Mouse (Mus musculus) adipocyte (in vitro differentiated cells): Measurements from ENCODE around the gene Rilpl1.
A peak's percentile ranks its signal among the peaks of the same experiment; 100 is the strongest.

Experiments used
- DNase-seq: peaks from one replicate; pipeline ENCODE4 v3.0.0-alpha.2; 2016; ENCODE audit warnings: low spot score

Gene Rilpl1

DNA sequence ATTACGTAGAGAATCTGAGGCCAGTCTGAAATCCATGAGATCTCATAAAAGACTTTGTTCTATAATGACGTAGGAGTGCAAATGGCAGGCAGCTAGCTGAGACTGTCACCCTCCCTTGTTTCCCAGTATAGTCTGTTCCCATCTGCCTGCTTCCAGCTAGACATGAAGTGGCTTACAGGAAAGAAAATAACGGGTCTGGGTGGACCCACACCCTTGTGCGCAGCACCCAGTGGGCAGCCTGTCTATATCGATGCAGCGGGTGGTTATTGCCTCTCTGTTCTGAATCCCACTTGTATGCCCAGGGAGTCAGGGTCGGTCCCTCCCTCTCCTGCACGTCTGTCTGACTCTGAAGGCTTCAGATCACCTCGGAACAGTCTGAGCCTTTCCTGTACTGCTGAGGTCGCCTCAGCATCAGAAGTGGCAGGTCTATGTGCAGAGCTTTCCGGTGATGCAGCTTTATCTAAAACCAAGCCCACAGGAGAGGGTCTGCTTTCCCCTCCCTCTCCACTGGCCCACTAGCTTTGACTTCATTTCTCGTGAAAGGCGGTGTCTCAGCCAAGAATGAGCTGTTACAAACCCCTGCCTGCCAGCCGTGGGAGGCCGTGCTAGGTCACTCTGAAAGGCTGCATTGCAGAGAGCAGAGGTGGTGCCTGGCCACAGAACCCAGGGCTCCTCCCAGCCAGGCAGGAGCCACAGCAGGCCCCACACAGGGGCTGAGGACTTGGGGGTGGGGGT is 78.5 kb downstream of the Rilpl1 start:
- DNase-seq = no peak

DNA sequence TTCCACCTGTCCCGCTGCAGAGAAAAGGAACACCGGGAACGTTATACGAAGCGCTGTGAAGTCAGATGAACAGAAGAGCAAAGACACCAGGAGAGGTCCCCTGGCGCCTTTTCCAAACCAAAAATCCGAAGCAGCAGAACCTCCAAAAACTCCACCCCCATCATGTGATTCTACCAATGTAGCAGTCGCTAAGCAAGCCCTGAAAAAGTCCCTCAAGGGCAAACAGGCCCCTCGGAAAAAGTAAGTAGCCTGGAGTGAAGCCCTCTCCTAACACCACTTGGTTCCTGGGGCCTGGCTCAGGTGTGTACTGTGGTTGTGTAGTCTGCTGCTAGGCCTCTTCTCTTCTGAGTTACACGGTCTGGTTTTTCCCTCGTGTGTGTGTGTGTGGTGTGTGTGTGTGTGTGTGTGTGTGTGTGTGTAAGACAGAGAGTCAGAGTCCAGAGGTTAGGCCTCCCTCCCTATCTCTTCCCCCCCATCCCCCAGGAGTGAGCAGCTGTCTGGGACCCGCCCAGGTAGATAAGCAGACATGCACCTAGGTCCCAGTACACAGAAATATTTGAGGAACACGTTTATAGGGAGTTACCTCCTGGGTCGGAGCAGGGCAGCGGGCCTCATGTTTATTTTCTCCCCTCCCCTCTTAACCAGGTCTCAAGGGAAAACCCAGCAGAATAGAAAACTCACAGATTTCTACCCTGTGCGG is 80.4 kb downstream of the Rilpl1 start:
- no peak for DNase-seq

DNA sequence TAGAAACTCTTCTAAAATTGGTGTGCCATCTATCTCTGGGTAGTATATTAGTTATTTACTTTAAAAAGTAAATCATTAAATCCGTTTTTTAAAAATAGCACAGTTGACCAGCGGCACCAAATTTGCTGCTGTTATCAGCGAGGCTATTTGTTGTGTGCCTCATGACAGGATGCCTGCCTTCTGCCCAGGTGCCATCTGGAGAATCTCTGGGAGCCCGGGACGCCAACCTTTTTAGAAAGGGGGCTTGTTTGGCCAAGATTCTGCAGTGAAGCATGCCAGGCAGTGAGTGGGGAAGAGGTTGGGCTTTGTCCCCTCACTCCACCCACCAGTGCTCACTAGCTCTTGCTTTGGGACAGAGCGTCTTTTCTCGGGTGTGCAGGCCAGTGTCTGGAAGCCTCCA is 81.1 kb downstream of the Rilpl1 start:
- no peak for DNase-seq

DNA sequence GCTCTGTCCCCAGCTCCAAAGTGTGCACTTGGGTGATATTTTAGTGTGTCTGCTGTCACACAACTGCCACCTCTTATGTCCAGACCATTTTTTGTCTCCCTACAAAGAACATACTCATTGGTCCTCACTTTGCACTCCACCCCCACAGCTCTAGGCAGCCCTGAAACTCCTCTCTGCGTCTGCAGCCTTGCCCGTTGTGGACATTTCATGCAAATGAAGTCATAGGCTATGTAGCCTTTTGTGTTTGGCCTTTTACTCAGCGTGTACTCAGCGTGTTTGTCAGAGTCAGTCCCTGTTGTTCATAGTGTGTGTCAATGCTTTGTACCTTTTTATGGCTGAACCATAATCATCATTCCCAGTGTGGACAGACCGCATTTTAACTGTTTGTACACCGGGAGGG is 81.7 kb downstream of the Rilpl1 start:
- DNase-seq = no peak

DNA sequence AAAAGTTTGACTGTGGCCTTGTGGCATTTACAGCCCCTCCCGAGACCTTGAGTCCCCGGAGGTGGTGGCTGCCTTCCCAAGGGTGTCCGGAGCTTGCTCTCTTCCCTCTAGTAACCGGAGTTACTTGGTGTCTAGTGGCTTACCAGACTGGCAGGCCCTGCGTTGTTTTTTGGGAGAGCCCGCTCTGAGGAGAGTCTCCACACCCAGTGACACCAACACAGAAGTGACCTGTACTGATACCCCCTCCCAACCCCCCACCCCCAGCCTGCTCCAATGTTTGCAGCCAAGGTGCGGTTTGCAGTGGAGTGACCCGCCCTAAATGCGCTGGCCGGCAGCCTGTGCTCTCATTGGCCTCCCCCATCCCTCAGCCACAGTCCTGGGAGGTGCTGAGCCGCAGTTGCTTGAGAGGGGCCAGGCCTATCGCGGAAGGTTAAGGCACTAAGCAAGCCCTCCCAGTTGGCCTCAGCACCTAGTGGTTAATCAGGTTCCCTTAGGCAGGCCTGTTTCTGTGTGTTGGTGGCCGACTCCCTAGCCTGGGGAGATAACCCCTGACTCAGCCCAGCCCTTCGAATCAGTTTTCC is 84.8 kb downstream of the Rilpl1 start:
- peak; percentile 76 for DNase-seq

DNA sequence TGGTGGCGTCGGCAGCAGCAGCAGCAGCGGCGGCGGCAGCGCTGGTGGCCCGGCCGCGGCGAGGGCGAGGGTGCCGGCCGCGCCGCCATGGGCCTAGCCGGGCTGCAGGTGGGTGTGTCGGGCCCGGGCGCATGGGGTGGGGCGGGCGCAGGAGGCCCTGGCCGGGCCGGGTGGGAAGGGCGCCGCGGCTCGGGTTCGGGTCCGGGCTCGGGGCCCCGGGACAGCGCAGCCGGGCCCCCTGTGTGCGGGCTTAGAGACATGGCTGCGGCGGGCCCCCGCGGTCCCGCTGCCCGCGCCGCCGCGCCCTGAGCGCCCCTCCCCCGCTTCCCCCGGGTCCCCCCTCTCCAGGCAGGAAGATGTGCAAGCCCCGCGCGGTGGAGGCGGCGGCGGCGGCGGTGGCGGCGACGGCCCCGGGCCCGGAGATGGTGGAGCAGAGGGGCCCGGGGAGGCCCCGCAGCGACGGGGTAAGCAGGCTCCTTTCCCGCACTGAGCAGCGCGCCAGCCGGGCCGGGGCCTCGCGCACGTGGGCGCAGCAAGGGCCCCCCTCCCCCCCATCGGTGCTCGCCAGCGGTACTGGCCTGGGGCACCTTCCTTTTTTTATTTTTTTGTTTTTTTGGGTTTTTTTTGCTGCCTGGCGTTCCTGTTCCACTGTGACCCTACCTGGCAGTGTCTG is 85.4 kb downstream of the Rilpl1 start:
- DNase-seq = no peak

DNA sequence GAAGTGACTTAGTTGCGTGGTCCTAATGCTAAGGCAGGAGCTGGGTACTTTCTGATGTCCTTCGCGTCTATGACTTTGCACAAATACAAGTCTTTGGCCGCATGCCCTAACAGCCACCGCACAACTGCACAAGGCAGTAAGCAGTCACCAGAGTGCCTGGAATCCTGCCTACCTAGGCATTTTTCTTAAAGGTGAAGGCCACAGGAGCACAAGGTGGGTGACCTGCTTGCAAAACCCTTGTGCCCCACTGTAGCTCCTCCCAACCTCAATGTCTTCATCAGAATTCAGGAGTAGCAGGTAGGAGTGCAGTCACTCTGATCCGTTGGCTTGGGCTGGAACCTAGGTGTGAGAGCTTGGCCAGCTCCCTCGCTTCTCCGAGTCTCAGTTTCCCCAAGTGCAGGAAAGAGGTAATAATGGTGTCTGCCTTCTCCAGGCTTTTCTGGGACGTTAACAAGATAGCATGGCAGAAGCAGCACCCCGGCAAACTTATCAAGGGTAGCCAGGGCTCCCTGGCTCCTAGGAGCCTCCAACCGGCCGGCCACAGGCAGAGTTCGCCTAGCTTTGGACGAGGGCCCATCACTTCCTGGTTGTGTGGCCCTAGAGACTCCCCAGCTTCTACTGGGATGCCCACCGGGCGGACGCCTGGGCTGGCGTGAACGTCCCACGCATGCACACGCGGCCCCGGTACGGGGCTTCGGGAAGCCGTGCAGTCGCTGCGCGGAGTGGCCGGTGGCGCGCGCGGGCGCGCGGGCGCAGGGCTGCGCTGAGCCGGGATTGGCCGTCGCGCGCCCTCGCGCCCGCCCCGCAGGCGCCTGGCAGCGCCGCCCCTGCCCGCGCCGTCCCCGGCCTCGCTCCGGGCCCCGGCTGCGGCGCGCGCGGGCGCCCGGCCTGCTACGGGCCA is 86.3 kb downstream of the Rilpl1 start:
- DNase-seq = peak; percentile 65

DNA sequence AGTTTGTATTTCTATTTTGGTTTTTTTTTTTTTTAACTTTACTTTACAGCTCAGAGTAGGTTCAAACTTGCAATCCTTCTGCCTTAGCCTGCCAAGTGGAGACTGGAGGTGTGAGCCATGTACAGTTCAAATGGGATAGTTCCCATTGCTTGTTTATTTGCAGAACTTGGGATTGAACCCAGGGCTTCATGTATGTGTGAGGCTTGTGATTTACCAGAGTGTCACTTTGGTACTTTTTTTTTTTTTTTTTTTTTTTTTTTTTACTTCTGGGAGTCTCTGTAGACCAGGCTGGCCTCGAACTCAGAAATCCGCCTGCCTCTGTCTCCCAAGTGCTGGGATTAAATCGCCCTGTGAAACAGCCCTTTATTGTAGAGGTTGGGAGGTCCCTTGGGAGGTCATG is 87.0 kb downstream of the Rilpl1 start:
- no peak for DNase-seq
